Mouse (Mus musculus) ES-Bruce4 (cell line): ENCODE data around the gene Ms4a4c. TPM values are rescaled to one million over a fixed set of nuclear protein-coding genes. Genes with fewer than 3 reads are reported as not detected.
"Not testable (repeated sequence)": the region's sequence is repeated elsewhere in the genome, so short reads cannot be mapped to it uniquely, and the experiment has no call there.

Experiments
- H3K27ac ChIP-seq: 2 replicates; pipeline ENCODE4 v1.5.1; 2012; ENCODE audit warnings: low read length, inconsistent platforms; ENCODE audit not compliant: insufficient read depth
- H3K27me3 ChIP-seq: 2 replicates; pipeline ENCODE4 v1.6.1; 2012; ENCODE audit warnings: mild to moderate bottlenecking, low read length, inconsistent platforms; ENCODE audit not compliant: control insufficient read depth, poor library complexity, insufficient read depth, severe bottlenecking
- H3K36me3 ChIP-seq: 2 replicates; pipeline ENCODE4 v1.6.1; 2012; ENCODE audit warnings: inconsistent platforms, mild to moderate bottlenecking, low read length, moderate library complexity; ENCODE audit not compliant: control insufficient read depth, poor library complexity, insufficient read depth, severe bottlenecking
- H3K4me1 ChIP-seq: one replicate; pipeline ENCODE4 v1.8.1; 2011; ENCODE audit warnings: low read length; ENCODE audit not compliant: control insufficient read depth, insufficient read depth
- H3K4me3 ChIP-seq: 2 replicates; pipeline ENCODE4 v1.5.1; 2011; ENCODE audit warnings: low read depth, mild to moderate bottlenecking, low read length
- H3K9ac ChIP-seq: 2 replicates; pipeline ENCODE4 v1.6.1; 2012; ENCODE audit warnings: low read depth, mild to moderate bottlenecking, inconsistent platforms; ENCODE audit not compliant: poor library complexity, severe bottlenecking
- H3K9me3 ChIP-seq: replicated peaks from 2 replicates; pipeline ENCODE4 v1.6.1; 2012; ENCODE audit warnings: mild to moderate bottlenecking, low read length, inconsistent platforms; ENCODE audit not compliant: control insufficient read depth, poor library complexity, insufficient read depth, severe bottlenecking
- CTCF ChIP-seq: IDR thresholded peaks from one replicate; pipeline ENCODE4 v1.8.1; 2011; ENCODE audit warnings: low read depth, low read length
- EP300 ChIP-seq: IDR thresholded peaks from 2 replicates; pipeline ENCODE4 v1.6.1; 2011; ENCODE audit warnings: low read depth, low read length; ENCODE audit not compliant: insufficient read depth
- POLR2A ChIP-seq: IDR thresholded peaks from one replicate; pipeline ENCODE4 v1.8.1; 2011; ENCODE audit warnings: low read length; ENCODE audit not compliant: insufficient read depth
- polyA plus RNA-seq: library from polyadenylated mRNA; stranded (reverse); fragments of >200 nt; gene quantifications from 2 replicates; pipeline ENCODE4 v1.2.4, GENCODE M21; 2011; ENCODE audit warnings: low read depth; ENCODE audit not compliant: missing spikeins, insufficient read depth, insufficient read length

The Ms4a4c gene
- polyA plus RNA-seq, 1 experiment: not detected

GRCm38 (mm10) chr19:11407428-11407827, 2.9 kb downstream of the Ms4a4c start:
- H3K4me3 ChIP-seq: no peak overlapping the region
- H3K9ac ChIP-seq: no peak overlapping the region
- TF ChIP-seq CTCF (no peak), EP300 (no peak), POLR2A (no peak)
- H3K9me3 ChIP-seq: no peaks in the 10 kb centered on the region
- H3K27ac ChIP-seq: no peak overlapping the region
- H3K27me3 ChIP-seq: no peaks in the 10 kb centered on the region
- no peaks in the 10 kb centered on the region for H3K4me1 ChIP-seq
- H3K36me3 ChIP-seq: no peaks in the 10 kb centered on the region

GRCm38 (mm10) chr19:11408591-11408990, 4.0 kb downstream of the Ms4a4c start:
- Histone ChIP-seq H3K4me3 (no peak overlapping the region), H3K9me3 (no peaks in the 10 kb centered on the region), H3K36me3 (no peaks in the 10 kb centered on the region), H3K27ac (no peak overlapping the region), H3K27me3 (no peaks in the 10 kb centered on the region), H3K4me1 (no peaks in the 10 kb centered on the region), H3K9ac (no peak overlapping the region)
- TF ChIP-seq CTCF: no peak
- TF ChIP-seq EP300: no peak
- TF ChIP-seq POLR2A: no peak

- no peaks in the 10 kb centered on the region for H3K9me3 ChIP-seq
- no peaks in the 10 kb centered on the region for H3K27me3 ChIP-seq
- no peaks in the 10 kb centered on the region for H3K4me1 ChIP-seq
- no peak overlapping the region for H3K4me3 ChIP-seq
- no peak overlapping the region for H3K27ac ChIP-seq
- H3K36me3 ChIP-seq: no peaks in the 10 kb centered on the region
- no peak overlapping the region for H3K9ac ChIP-seq
- TF ChIP-seq POLR2A (no peak), EP300 (no peak), CTCF (no peak)
These were observed 7.1 kb downstream of the Ms4a4c start for GRCm38 (mm10) chr19:11411640-11412039.

GRCm38 (mm10) chr19:11414084-11414483, 9.5 kb downstream of the Ms4a4c start:
- Histone ChIP-seq H3K4me1 (no peaks in the 10 kb centered on the region), H3K9ac (no peak overlapping the region), H3K9me3 (no peaks in the 10 kb centered on the region), H3K36me3 (no peaks in the 10 kb centered on the region), H3K27me3 (no peaks in the 10 kb centered on the region), H3K27ac (no peak overlapping the region), H3K4me3 (no peak overlapping the region)
- no peak for TF ChIP-seq CTCF
- TF ChIP-seq POLR2A: no peak
- no peak for TF ChIP-seq EP300

- Histone ChIP-seq H3K9me3 (no peaks in the 10 kb centered on the region), H3K4me3 (no peak overlapping the region), H3K27ac (no peak overlapping the region), H3K27me3 (no peaks in the 10 kb centered on the region), H3K9ac (no peak overlapping the region), H3K36me3 (no peaks in the 10 kb centered on the region), H3K4me1 (no peaks in the 10 kb centered on the region)
- TF ChIP-seq EP300 (no peak), CTCF (no peak), POLR2A (no peak)
These were observed 11.0 kb downstream of the Ms4a4c start for GRCm38 (mm10) chr19:11415581-11415980.

- not testable (repeated sequence) for H3K4me3 ChIP-seq, H3K27ac ChIP-seq, H3K9ac ChIP-seq, H3K36me3 ChIP-seq, H3K9me3 ChIP-seq, H3K27me3 ChIP-seq, H3K4me1 ChIP-seq
These were observed 14.3 kb downstream of the Ms4a4c start for GRCm38 (mm10) chr19:11418865-11419264.

GRCm38 (mm10) chr19:11431209-11431608, 26.6 kb downstream of the Ms4a4c start:
- not testable (repeated sequence) for H3K4me3 ChIP-seq, H3K9ac ChIP-seq, H3K4me1 ChIP-seq, H3K27me3 ChIP-seq, H3K9me3 ChIP-seq, H3K27ac ChIP-seq, H3K36me3 ChIP-seq
